Mouse (Mus musculus) embryonic facial prominence, embryonic 14.5 days (tissue): ENCODE data around the gene Ccdc93. TPM values are rescaled to one million over a fixed set of nuclear protein-coding genes. Genes with fewer than 3 reads are reported as not detected.
A peak's percentile ranks its signal among the peaks of the same experiment; 100 is the strongest.

Experiments used
- ATAC-seq: fragments of 200-750 bp; cut with Nextera tagmentation; 2 replicates; pipeline ENCODE4 v1.8.0; 2017; ENCODE audit warnings: low read depth, moderate number of reproducible peaks, moderate TSS enrichment
- DNase-seq: peaks from one replicate; pipeline ENCODE4 v3.0.0-alpha.2; 2015; ENCODE audit warnings: low spot score
- H3K27ac ChIP-seq: fragments of 300-500 bp; sonication (generic); replicated peaks from 2 replicates; pipeline ENCODE4 v1.5.1; 2014; ENCODE audit warnings: low read depth, mild to moderate bottlenecking, low read length, moderate library complexity
- H3K27me3 ChIP-seq: fragments of 300-500 bp; sonication (generic); replicated peaks from 2 replicates; pipeline ENCODE4 v1.6.1; 2014; ENCODE audit warnings: low read length; ENCODE audit not compliant: control insufficient read depth, insufficient read depth
- H3K36me3 ChIP-seq: fragments of 300-500 bp; sonication (generic); 2 replicates; pipeline ENCODE4 v1.6.1; 2014; ENCODE audit warnings: low read length, mixed read lengths; ENCODE audit not compliant: control insufficient read depth, insufficient read depth
- H3K4me1 ChIP-seq: fragments of 300-500 bp; sonication (generic); 2 replicates; pipeline ENCODE4 v1.6.1; 2014; ENCODE audit warnings: antibody characterized with exemption, low read length; ENCODE audit not compliant: control insufficient read depth, insufficient read depth
- H3K4me2 ChIP-seq: fragments of 300-500 bp; sonication (generic); 2 replicates; pipeline ENCODE4 v1.6.1; 2014; ENCODE audit warnings: low read depth, mild to moderate bottlenecking, low read length, moderate library complexity, mixed read lengths
- H3K4me3 ChIP-seq: fragments of 300-500 bp; sonication (generic); 2 replicates; pipeline ENCODE4 v1.5.1; 2014; ENCODE audit warnings: low read depth, mild to moderate bottlenecking, low read length
- H3K9ac ChIP-seq: fragments of 300-500 bp; sonication (generic); 2 replicates; pipeline ENCODE4 v1.6.1; 2014; ENCODE audit warnings: low read depth, mild to moderate bottlenecking, low read length, moderate library complexity, mixed read lengths
- H3K9me3 ChIP-seq: fragments of 300-500 bp; sonication (generic); 2 replicates; pipeline ENCODE4 v1.6.1; 2016; ENCODE audit warnings: low read length; ENCODE audit not compliant: control insufficient read depth
- WGBS: fragments of 180-500 bp; shearing (Covaris S2); extraction: QIAGEN DNeasy Blood & Tissue Kit; methylation state at CpG from one replicate; pipeline ENCODE4 v1.1.7; 2014; 5-methylcytosine and 5-hydroxymethylcytosine counted together
- polyA plus RNA-seq: library from polyadenylated mRNA; unstranded; fragments of >200 nt; fragmentation: Nextera tagmentation; extraction: Ambion mirVana; gene quantifications from 2 replicates; pipeline ENCODE4 v1.2.1, GENCODE M21; 2014

Gene Ccdc93
- polyA plus RNA-seq, 1 experiment from 2014 or later = 11.7 TPM

GRCm38 (mm10) chr1:121479403-121479802, 48.6 kb downstream of the Ccdc93 start:
- H3K4me3 ChIP-seq = no peak overlapping the region
- H3K4me2 ChIP-seq = no peak overlapping the region
- no peaks in the 10 kb centered on the region for H3K27me3 ChIP-seq
- H3K9me3 ChIP-seq = no peaks in the 10 kb centered on the region
- H3K27ac ChIP-seq = no peak overlapping the region
- H3K4me1 ChIP-seq = no peaks in the 10 kb centered on the region
- DNase-seq (no peak), ATAC-seq (no peak)
- WGBS = 92% methylated on average over 5 of the region's 5 CpGs
- H3K36me3 ChIP-seq = peaks cover 68% of the 10 kb centered on the region
- no peak overlapping the region for H3K9ac ChIP-seq

- DNase-seq (no peak), ATAC-seq (no peak)
- H3K27me3 ChIP-seq = no peaks in the 10 kb centered on the region
- H3K9ac ChIP-seq = no peak overlapping the region
- H3K27ac ChIP-seq = no peak overlapping the region
- H3K4me2 ChIP-seq = no peak overlapping the region
- no peaks in the 10 kb centered on the region for H3K9me3 ChIP-seq
- WGBS = 96% methylated on average over 4 of the region's 4 CpGs
- no peak overlapping the region for H3K4me3 ChIP-seq
- H3K4me1 ChIP-seq = no peaks in the 10 kb centered on the region
- peaks cover 68% of the 10 kb centered on the region for H3K36me3 ChIP-seq
Observed at GRCm38 (mm10) chr1:121483091-121483490, 52.2 kb downstream of the Ccdc93 start.

- Histone ChIP-seq H3K4me1 (no peaks in the 10 kb centered on the region), H3K27ac (no peak overlapping the region), H3K9me3 (no peaks in the 10 kb centered on the region), H3K27me3 (no peaks in the 10 kb centered on the region), H3K4me2 (no peak overlapping the region), H3K9ac (no peak overlapping the region), H3K4me3 (no peak overlapping the region), H3K36me3 (peaks cover 47% of the 10 kb centered on the region)
- DNase-seq = no peak
- no peak for ATAC-seq
- 92% methylated on average over 6 of the region's 6 CpGs for WGBS
Observed at GRCm38 (mm10) chr1:121486803-121487202, 56.0 kb downstream of the Ccdc93 start.

- Histone ChIP-seq H3K9ac (no peak overlapping the region), H3K27ac (no peak overlapping the region), H3K4me2 (no peak overlapping the region), H3K36me3 (peaks cover 58% of the 10 kb centered on the region), H3K4me1 (no peaks in the 10 kb centered on the region), H3K4me3 (no peak overlapping the region), H3K9me3 (no peaks in the 10 kb centered on the region), H3K27me3 (no peaks in the 10 kb centered on the region)
- ATAC-seq (no peak), DNase-seq (peak; percentile 46)
- WGBS = 31% methylated on average over 5 of the region's 5 CpGs
Observed at GRCm38 (mm10) chr1:121490241-121490640, 59.4 kb downstream of the Ccdc93 start.

GRCm38 (mm10) chr1:121497093-121497492, 66.2 kb downstream of the Ccdc93 start:
- WGBS = 93% methylated on average over 4 of the region's 4 CpGs
- H3K4me3 ChIP-seq = no peak overlapping the region
- H3K4me1 ChIP-seq = no peaks in the 10 kb centered on the region
- no peak for DNase-seq
- no peak for ATAC-seq
- H3K27me3 ChIP-seq = no peaks in the 10 kb centered on the region
- H3K27ac ChIP-seq = no peak overlapping the region
- H3K36me3 ChIP-seq = peaks cover 80% of the 10 kb centered on the region
- no peak overlapping the region for H3K4me2 ChIP-seq
- H3K9me3 ChIP-seq = no peaks in the 10 kb centered on the region
- no peak overlapping the region for H3K9ac ChIP-seq

GRCm38 (mm10) chr1:121508729-121509128, 77.9 kb downstream of the Ccdc93 start:
- Histone ChIP-seq H3K4me2 (no peak overlapping the region), H3K4me1 (no peaks in the 10 kb centered on the region), H3K9ac (no peak overlapping the region), H3K4me3 (no peak overlapping the region), H3K27ac (no peak overlapping the region), H3K9me3 (no peaks in the 10 kb centered on the region), H3K36me3 (peaks cover 16% of the 10 kb centered on the region), H3K27me3 (no peaks in the 10 kb centered on the region)
- ATAC-seq (no peak), DNase-seq (no peak)
- WGBS = 88% methylated on average over 2 of the region's 2 CpGs

- no peaks in the 10 kb centered on the region for H3K4me1 ChIP-seq
- no peaks in the 10 kb centered on the region for H3K9me3 ChIP-seq
- no peak overlapping the region for H3K9ac ChIP-seq
- H3K27me3 ChIP-seq = no peaks in the 10 kb centered on the region
- no peak overlapping the region for H3K4me3 ChIP-seq
- H3K27ac ChIP-seq = no peak overlapping the region
- 82% methylated on average over 19 of the region's 19 CpGs for WGBS
- no peak for DNase-seq
- H3K36me3 ChIP-seq = peaks cover 6% of the 10 kb centered on the region; the same call in 1 of the 2 replicates
- H3K4me2 ChIP-seq = no peak overlapping the region
- ATAC-seq = no peak
Observed at GRCm38 (mm10) chr1:121510420-121511140, 79.7 kb downstream of the Ccdc93 start.

GRCm38 (mm10) chr1:121511186-121511585, 80.3 kb downstream of the Ccdc93 start:
- no peak overlapping the region for H3K4me3 ChIP-seq
- DNase-seq (peak; percentile 20), ATAC-seq (no peak)
- H3K27me3 ChIP-seq = no peaks in the 10 kb centered on the region
- no peaks in the 10 kb centered on the region for H3K9me3 ChIP-seq
- H3K4me2 ChIP-seq = no peak overlapping the region
- H3K9ac ChIP-seq = no peak overlapping the region
- H3K27ac ChIP-seq = no peak overlapping the region
- no peaks in the 10 kb centered on the region for H3K4me1 ChIP-seq
- peaks cover 5% of the 10 kb centered on the region; the same call in 1 of the 2 replicates for H3K36me3 ChIP-seq
- 41% methylated on average over 2 of the region's 2 CpGs for WGBS

- WGBS = 83% methylated on average over 2 of the region's 2 CpGs
- Histone ChIP-seq H3K9me3 (no peaks in the 10 kb centered on the region), H3K27me3 (no peaks in the 10 kb centered on the region), H3K27ac (no peak overlapping the region), H3K4me1 (no peaks in the 10 kb centered on the region), H3K9ac (no peak overlapping the region), H3K36me3 (no peaks in the 10 kb centered on the region), H3K4me2 (no peak overlapping the region), H3K4me3 (no peak overlapping the region)
- DNase-seq (no peak), ATAC-seq (no peak)
Observed at GRCm38 (mm10) chr1:121511966-121512365, 81.1 kb downstream of the Ccdc93 start.
